Mouse (Mus musculus) heart, embryonic 13.5 days (tissue): ENCODE data around the gene Syce3. TPM values are rescaled to one million over a fixed set of nuclear protein-coding genes. Genes with fewer than 3 reads are reported as not detected.
"Not testable (repeated sequence)": the region's sequence is repeated elsewhere in the genome, so short reads cannot be mapped to it uniquely, and the experiment has no call there.

Experiments used
- ATAC-seq: fragments of 200-750 bp; cut with Nextera tagmentation; 2 replicates; pipeline ENCODE4 v1.8.0; 2017; ENCODE audit warnings: moderate TSS enrichment; ENCODE audit not compliant: insufficient number of reproducible peaks, low FRiP score, low TSS enrichment; ENCODE audit errors: extremely low read depth
- H3K27ac ChIP-seq: fragments of 300-500 bp; sonication (generic); replicated peaks from 2 replicates; pipeline ENCODE4 v1.5.1; 2015; ENCODE audit warnings: moderate library complexity, mild to moderate bottlenecking, inconsistent platforms
- H3K27me3 ChIP-seq: fragments of 300-500 bp; sonication (generic); replicated peaks from 2 replicates; pipeline ENCODE4 v1.6.1; 2015; ENCODE audit warnings: mild to moderate bottlenecking, inconsistent platforms
- H3K36me3 ChIP-seq: fragments of 300-500 bp; sonication (generic); 2 replicates; pipeline ENCODE4 v1.6.1; 2015; ENCODE audit warnings: mild to moderate bottlenecking, inconsistent platforms
- H3K4me1 ChIP-seq: fragments of 300-500 bp; sonication (generic); 2 replicates; pipeline ENCODE4 v1.6.1; 2015; ENCODE audit warnings: inconsistent platforms
- H3K4me2 ChIP-seq: fragments of 300-500 bp; sonication (generic); 2 replicates; pipeline ENCODE4 v1.6.1; 2015; ENCODE audit warnings: inconsistent platforms, mild to moderate bottlenecking, moderate library complexity
- H3K4me3 ChIP-seq: fragments of 300-500 bp; sonication (generic); 2 replicates; pipeline ENCODE4 v1.5.1; 2015; ENCODE audit warnings: moderate library complexity, mild to moderate bottlenecking, inconsistent platforms
- H3K9ac ChIP-seq: fragments of 300-500 bp; sonication (generic); 2 replicates; pipeline ENCODE4 v1.6.1; 2015; ENCODE audit warnings: inconsistent platforms, mild to moderate bottlenecking, moderate library complexity
- H3K9me3 ChIP-seq: fragments of 300-500 bp; sonication (generic); 2 replicates; pipeline ENCODE4 v1.6.1; 2016; ENCODE audit warnings: inconsistent platforms
- WGBS: fragments of 180-500 bp; shearing (Covaris S2); methylation state at CpG from one replicate; pipeline ENCODE4 v1.1.7; 2015; ENCODE audit warnings: mixed read lengths; 5-methylcytosine and 5-hydroxymethylcytosine counted together
- polyA plus RNA-seq: library from polyadenylated mRNA; unstranded; fragments of >200 nt; fragmentation: Nextera tagmentation; extraction: Ambion mirVana; gene quantifications from 2 replicates; pipeline ENCODE4 v1.2.1, GENCODE M21; 2015

Gene Syce3
- polyA plus RNA-seq, 1 experiment from 2014 or later: not detected

DNA sequence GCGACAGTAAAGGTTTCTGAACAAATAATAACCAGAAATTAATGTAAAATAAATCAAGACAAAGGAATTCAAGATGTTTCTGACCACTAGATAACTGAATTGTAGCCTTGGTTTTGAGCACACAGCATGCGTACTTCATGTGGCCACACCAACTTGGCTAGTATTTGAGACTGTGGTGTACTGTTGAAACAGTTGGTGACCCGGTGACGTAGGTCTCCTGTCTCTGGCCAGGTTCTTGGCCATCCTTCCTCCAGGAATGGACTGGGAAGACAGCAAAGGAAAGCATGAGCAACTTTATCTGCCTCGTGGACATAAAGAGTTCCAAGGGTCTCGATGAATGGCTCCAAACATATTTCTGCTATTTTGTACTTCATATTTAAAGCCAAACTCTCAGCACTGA lies 21.5 kb upstream of the Syce3 start:
- no peak for ATAC-seq
- H3K4me3 ChIP-seq: no peak overlapping the region
- H3K4me1 ChIP-seq: peaks cover 30% of the 10 kb centered on the region
- H3K36me3 ChIP-seq: peaks cover 15% of the 10 kb centered on the region
- H3K27ac ChIP-seq: no peak overlapping the region
- WGBS: 90% methylated on average over 6 of the region's 6 CpGs
- H3K9me3 ChIP-seq: no peaks in the 10 kb centered on the region
- no peak overlapping the region for H3K9ac ChIP-seq
- H3K4me2 ChIP-seq: no peak overlapping the region
- no peaks in the 10 kb centered on the region for H3K27me3 ChIP-seq

GRCm38 (mm10) chr15:89431271-89431670 lies 21.0 kb upstream of the Syce3 start:
- Histone ChIP-seq H3K9ac (0 out of 2 replicates have a peak overlapping the region, but pooled peaks have one; percentile 17), H3K27ac (no peak overlapping the region), H3K9me3 (no peaks in the 10 kb centered on the region), H3K4me3 (no peak overlapping the region), H3K4me1 (peaks cover 36% of the 10 kb centered on the region), H3K27me3 (no peaks in the 10 kb centered on the region), H3K4me2 (no peak overlapping the region), H3K36me3 (peaks cover 20% of the 10 kb centered on the region)
- no peak for ATAC-seq
- 77% methylated on average over 3 of the region's 3 CpGs for WGBS

DNA sequence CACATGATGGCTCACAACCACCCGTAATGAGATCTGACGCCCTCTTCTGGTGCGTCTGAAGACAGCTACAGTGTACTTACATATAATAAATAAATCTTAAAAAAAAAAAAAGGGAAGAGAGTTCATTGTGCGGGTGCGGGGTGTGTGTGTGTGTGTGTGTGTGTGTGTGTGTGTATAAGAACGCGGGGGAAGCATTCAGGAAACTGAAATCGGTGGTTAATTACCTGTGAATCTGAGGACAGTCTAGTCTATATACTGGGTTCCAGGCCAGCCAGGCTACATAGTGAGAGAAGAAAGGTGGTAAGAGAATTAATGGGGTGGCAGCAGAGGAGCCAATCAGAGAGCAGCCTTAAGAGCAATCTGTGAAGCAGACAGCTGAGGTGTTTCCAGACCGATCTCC lies 20.5 kb upstream of the Syce3 start:
- peak overlapping the region; percentile 93; the same call in 1 of the 2 replicates for H3K4me2 ChIP-seq
- not testable (repeated sequence) for H3K27ac ChIP-seq, H3K9me3 ChIP-seq, ATAC-seq, H3K27me3 ChIP-seq
- peaks cover 41% of the 10 kb centered on the region for H3K4me1 ChIP-seq
- peak overlapping the region; percentile 78; the same call in 1 of the 2 replicates for H3K4me3 ChIP-seq
- peaks cover 24% of the 10 kb centered on the region for H3K36me3 ChIP-seq
- WGBS: 76% methylated on average over 9 of the region's 9 CpGs
- 0 out of 2 replicates have a peak overlapping the region, but pooled peaks have one; percentile 17 for H3K9ac ChIP-seq

DNA sequence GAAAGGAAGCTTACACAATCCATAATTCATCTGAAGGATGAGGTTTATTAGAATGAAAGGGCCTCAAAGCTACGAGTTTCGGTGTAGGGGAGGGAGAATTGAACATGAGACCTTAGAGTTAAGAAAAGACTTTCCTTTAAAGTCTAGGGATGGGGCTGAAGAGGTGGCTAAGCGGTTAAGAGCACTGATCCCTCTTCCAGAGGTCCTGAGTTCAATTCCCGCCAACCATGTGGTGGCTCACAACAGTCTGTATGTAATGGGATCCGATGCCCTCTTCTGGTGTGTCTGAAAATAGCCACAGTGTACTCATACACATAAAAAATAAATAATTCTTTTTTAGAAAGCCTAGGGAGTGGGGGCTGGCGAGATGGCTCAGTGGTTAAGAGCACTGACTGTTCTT lies 20.0 kb upstream of the Syce3 start:
- Histone ChIP-seq H3K4me3 (peak overlapping the region; percentile 78), H3K27ac (peak overlapping the region; percentile 98), H3K27me3 (no peaks in the 10 kb centered on the region), H3K36me3 (peaks cover 24% of the 10 kb centered on the region), H3K9ac (peak overlapping the region; percentile 87), H3K4me1 (peaks cover 45% of the 10 kb centered on the region), H3K9me3 (no peaks in the 10 kb centered on the region), H3K4me2 (peak overlapping the region; percentile 93)
- 38% methylated on average over 6 of the region's 6 CpGs for WGBS
- ATAC-seq: no peak

GRCm38 (mm10) chr15:89429352-89430221 lies 19.3 kb upstream of the Syce3 start, which contains the start of the genes C730034F03Rik, Gm44502 and Chkb:
Gene C730034F03Rik (plus strand): TSS chr15:89429589.
Gene Gm44502 (minus strand): TSS chr15:89429696.
Gene Chkb (minus strand): TSS chr15:89429908.
- no peaks in the 10 kb centered on the region for H3K27me3 ChIP-seq
- no peaks in the 10 kb centered on the region for H3K9me3 ChIP-seq
- WGBS: under 1% methylated on average over 70 of the region's 70 CpGs
- H3K4me2 ChIP-seq: peak within 1 kb of the TSS; percentile 93
- H3K4me3 ChIP-seq: peak within 1 kb of the TSS; percentile 78
- peaks cover 25% of the 10 kb centered on the region for H3K36me3 ChIP-seq
- peak within 1 kb of the TSS; percentile 98 for H3K27ac ChIP-seq
- peak within 1 kb of the TSS; percentile 87 for H3K9ac ChIP-seq
- peak; percentile 85 for ATAC-seq
- H3K4me1 ChIP-seq: peaks cover 47% of the 10 kb centered on the region

DNA sequence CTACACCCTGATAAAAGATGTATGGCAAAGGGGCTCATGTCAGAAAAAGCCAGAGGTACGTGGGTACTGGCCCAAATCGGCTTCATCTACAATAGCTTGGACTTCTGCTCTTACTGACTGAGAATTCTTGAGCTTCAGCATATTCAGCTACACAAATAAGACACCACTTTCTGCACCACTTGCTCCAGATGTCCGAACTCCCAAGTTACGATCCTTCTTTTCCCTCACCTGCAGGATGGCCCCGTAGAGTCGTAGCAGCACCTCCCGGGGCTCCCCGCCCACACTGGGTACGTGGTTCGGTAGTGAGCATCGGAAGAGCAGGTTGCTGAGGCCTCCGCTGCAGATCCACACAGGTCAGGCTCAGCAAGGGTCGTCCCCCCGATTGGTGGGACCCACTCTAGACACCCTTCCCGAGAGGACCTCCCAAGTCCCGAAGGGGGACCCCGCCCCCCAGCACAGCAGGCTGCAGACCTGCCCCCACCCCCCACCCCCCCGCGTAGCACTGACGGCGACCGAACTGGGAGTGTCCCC lies 18.6 kb upstream of the Syce3 start:
- H3K27ac ChIP-seq: peak overlapping the region; percentile 98
- peak overlapping the region; percentile 87 for H3K9ac ChIP-seq
- peaks cover 32% of the 10 kb centered on the region for H3K36me3 ChIP-seq
- peak overlapping the region; percentile 93 for H3K4me2 ChIP-seq
- no peaks in the 10 kb centered on the region for H3K9me3 ChIP-seq
- 4% methylated on average over 22 of the region's 22 CpGs for WGBS
- no peaks in the 10 kb centered on the region for H3K27me3 ChIP-seq
- 0 out of 2 replicates have a peak, but pooled peaks have one; percentile 15 for ATAC-seq
- H3K4me1 ChIP-seq: peaks cover 54% of the 10 kb centered on the region
- H3K4me3 ChIP-seq: peak overlapping the region; percentile 78

DNA sequence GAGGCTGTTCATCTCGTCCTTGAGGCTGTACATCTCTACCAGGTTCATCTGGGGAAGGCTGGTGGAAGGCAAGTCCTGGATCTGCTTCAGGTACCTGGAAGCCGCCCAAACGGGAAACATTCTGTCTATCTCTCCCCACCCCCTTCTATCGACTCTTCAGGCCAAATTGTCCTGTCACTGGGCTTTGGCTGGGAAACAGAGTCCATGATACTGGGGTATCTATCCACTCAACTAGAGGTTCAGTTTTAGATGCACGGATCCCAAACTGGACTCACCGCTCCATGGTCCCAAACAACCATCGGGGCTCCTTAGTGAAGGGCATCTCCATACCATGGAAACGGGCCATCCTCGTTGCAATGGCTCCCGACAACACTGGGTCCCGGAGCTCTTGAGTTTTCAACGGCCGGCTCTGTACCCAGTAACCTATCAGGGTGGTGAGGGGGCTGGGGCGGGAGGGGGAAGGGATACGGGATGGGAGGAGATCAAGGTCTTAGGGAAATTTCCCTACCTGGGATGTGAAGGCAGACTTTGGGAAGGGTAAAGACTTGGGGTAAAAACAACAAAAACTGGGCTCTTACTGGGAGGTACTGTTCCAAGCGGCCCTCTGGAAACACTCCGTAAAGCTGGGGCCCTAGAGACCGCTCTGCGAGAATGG lies 18.0 kb upstream of the Syce3 start:
- ATAC-seq: no peak
- peaks cover 60% of the 10 kb centered on the region for H3K4me1 ChIP-seq
- 75% methylated on average over 19 of the region's 19 CpGs for WGBS
- H3K27ac ChIP-seq: peak overlapping the region; percentile 98; the same call in 1 of the 2 replicates
- no peaks in the 10 kb centered on the region for H3K27me3 ChIP-seq
- H3K9me3 ChIP-seq: no peaks in the 10 kb centered on the region
- peak overlapping the region; percentile 78 for H3K4me3 ChIP-seq
- peaks cover 39% of the 10 kb centered on the region for H3K36me3 ChIP-seq
- H3K4me2 ChIP-seq: peak overlapping the region; percentile 93
- peak overlapping the region; percentile 87 for H3K9ac ChIP-seq

DNA sequence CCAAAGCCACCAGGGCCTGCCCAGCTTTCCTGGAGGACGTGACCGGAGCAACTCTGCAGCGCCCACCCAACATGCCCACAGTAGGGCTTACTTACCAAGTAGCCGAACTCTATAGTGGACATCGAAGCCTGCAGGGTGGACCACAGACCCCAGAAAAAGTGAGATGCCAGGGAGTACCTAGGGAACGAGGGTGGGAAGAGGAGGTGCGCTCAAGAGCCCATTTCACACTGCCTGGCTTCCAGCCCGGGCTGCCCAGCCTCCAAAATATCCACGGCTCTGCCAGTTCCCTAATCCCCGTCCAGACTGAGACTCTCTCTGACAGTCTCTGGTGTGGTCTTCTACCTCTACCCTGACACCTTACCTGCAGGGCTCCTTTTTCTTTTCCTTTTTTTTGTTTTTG lies 16.4 kb upstream of the Syce3 start:
- peak overlapping the region; percentile 91 for H3K9ac ChIP-seq
- peak overlapping the region; percentile 98 for H3K27ac ChIP-seq
- WGBS: 85% methylated on average over 10 of the region's 10 CpGs
- ATAC-seq: no peak
- no peak overlapping the region for H3K4me3 ChIP-seq
- H3K36me3 ChIP-seq: peaks cover 53% of the 10 kb centered on the region
- H3K9me3 ChIP-seq: no peaks in the 10 kb centered on the region
- peak overlapping the region; percentile 69; the same call in 1 of the 2 replicates for H3K4me2 ChIP-seq
- H3K27me3 ChIP-seq: no peaks in the 10 kb centered on the region
- peaks cover 57% of the 10 kb centered on the region for H3K4me1 ChIP-seq

GRCm38 (mm10) chr15:89425711-89426121 lies 15.4 kb upstream of the Syce3 start, which contains the start of gene Cpt1b:
Gene Cpt1b (minus strand): TSS chr15:89425863.
- Histone ChIP-seq H3K27me3 (no peaks in the 10 kb centered on the region), H3K36me3 (peaks cover 61% of the 10 kb centered on the region), H3K9ac (peak within 1 kb of the TSS; percentile 91), H3K4me3 (peak within 1 kb of the TSS; percentile 61), H3K4me2 (peak within 1 kb of the TSS; percentile 69), H3K27ac (peak within 1 kb of the TSS; percentile 98), H3K9me3 (no peaks in the 10 kb centered on the region), H3K4me1 (peaks cover 48% of the 10 kb centered on the region)
- peak; percentile 44 for ATAC-seq
- 15% methylated on average over 6 of the region's 6 CpGs for WGBS

DNA sequence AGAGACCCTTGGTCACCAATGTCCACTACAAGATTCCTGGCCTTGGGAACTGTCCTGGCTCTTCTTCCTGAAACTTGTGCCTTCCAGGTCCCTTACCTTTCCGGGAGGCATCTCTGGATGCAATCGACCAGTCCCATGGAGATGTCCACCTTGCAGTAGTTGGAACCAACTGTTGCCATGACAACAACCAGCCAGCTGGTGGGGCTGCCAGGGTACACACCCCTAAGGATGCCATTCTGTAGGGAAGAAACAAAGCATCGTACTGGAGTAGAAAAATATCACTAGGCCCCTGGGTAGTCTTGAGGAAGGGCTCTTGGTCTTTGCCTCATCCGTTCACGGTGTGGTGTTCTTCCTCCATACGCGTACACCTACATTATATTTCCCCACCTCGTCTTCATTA lies 14.3 kb upstream of the Syce3 start:
- Histone ChIP-seq H3K27me3 (no peaks in the 10 kb centered on the region), H3K9ac (peak overlapping the region; percentile 91), H3K4me1 (peaks cover 42% of the 10 kb centered on the region), H3K4me3 (peak overlapping the region; percentile 61), H3K4me2 (peak overlapping the region; percentile 69), H3K9me3 (no peaks in the 10 kb centered on the region), H3K36me3 (peaks cover 72% of the 10 kb centered on the region), H3K27ac (peak overlapping the region; percentile 98)
- no peak for ATAC-seq
- WGBS: 71% methylated on average over 8 of the region's 8 CpGs

DNA sequence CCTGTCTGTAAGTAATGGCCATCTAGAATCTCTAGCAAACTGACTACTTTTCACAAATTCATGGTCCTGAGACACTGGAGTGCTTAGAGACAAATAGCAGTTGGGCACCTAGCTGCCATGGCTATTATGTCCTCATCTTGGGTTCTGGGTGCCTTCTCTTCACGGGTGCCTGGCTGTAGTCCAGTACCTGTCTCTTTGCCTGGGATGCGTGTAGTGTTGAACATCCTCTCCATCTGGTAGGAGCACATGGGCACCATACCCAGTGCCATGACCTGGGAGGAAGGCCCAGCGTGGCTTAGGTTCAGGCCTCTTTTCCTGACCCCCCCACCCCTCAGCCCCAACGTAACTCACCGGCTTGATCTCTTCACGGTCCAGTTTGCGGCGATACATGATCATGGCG lies 11.6 kb upstream of the Syce3 start:
- H3K9me3 ChIP-seq: no peaks in the 10 kb centered on the region
- peaks cover 85% of the 10 kb centered on the region for H3K36me3 ChIP-seq
- 90% methylated on average over 9 of the region's 9 CpGs for WGBS
- no peak overlapping the region for H3K4me3 ChIP-seq
- no peak overlapping the region for H3K27ac ChIP-seq
- H3K9ac ChIP-seq: no peak overlapping the region
- no peaks in the 10 kb centered on the region for H3K27me3 ChIP-seq
- H3K4me1 ChIP-seq: peaks cover 30% of the 10 kb centered on the region
- no peak for ATAC-seq
- no peak overlapping the region for H3K4me2 ChIP-seq
